Mouse (Mus musculus) neural tube, embryonic 13.5 days (tissue): ENCODE measurements around the gene Lrpap1. TPM values are rescaled to one million over a fixed set of nuclear protein-coding genes. Genes with fewer than 3 reads are reported as not detected.

Source experiments
- ATAC-seq: fragments of 200-750 bp; cut with Nextera tagmentation; 2 replicates; pipeline ENCODE4 v1.8.0; 2017; ENCODE audit warnings: low read depth, mild to moderate bottlenecking, moderate TSS enrichment, moderate library complexity
- H3K27ac ChIP-seq: fragments of 300-500 bp; sonication (generic); replicated peaks from 2 replicates; pipeline ENCODE4 v1.5.1; 2015; ENCODE audit warnings: moderate library complexity, mild to moderate bottlenecking, inconsistent platforms
- H3K27me3 ChIP-seq: fragments of 300-500 bp; sonication (generic); 2 replicates; pipeline ENCODE4 v1.6.1; 2015; ENCODE audit warnings: mild to moderate bottlenecking, inconsistent platforms
- H3K36me3 ChIP-seq: fragments of 300-500 bp; sonication (generic); 2 replicates; pipeline ENCODE4 v1.6.1; 2015; ENCODE audit warnings: mild to moderate bottlenecking, inconsistent platforms
- H3K4me1 ChIP-seq: fragments of 300-500 bp; sonication (generic); replicated peaks from 2 replicates; pipeline ENCODE4 v1.6.1; 2015; ENCODE audit warnings: inconsistent platforms
- H3K4me2 ChIP-seq: fragments of 300-500 bp; sonication (generic); 2 replicates; pipeline ENCODE4 v1.6.1; 2015; ENCODE audit warnings: inconsistent platforms, mild to moderate bottlenecking, moderate library complexity
- H3K4me3 ChIP-seq: fragments of 300-500 bp; sonication (generic); 2 replicates; pipeline ENCODE4 v1.5.1; 2015; ENCODE audit warnings: mild to moderate bottlenecking, inconsistent platforms
- H3K9ac ChIP-seq: fragments of 300-500 bp; sonication (generic); 2 replicates; pipeline ENCODE4 v1.6.1; 2015; ENCODE audit warnings: moderate library complexity, mild to moderate bottlenecking, inconsistent platforms
- H3K9me3 ChIP-seq: fragments of 300-500 bp; sonication (generic); 2 replicates; pipeline ENCODE4 v1.6.1; 2016; ENCODE audit warnings: inconsistent platforms
- WGBS: fragments of 180-500 bp; shearing (Covaris S2); methylation state at CpG from one replicate; pipeline ENCODE4 v1.1.7; 2015; 5-methylcytosine and 5-hydroxymethylcytosine counted together
- polyA plus RNA-seq: library from polyadenylated mRNA; unstranded; fragments of >200 nt; fragmentation: Nextera tagmentation; extraction: Ambion mirVana; gene quantifications from 2 replicates; pipeline ENCODE4 v1.2.1, GENCODE M21; 2015

Gene Lrpap1
- 136 and 148 TPM in 2 replicates for polyA plus RNA-seq

DNA sequence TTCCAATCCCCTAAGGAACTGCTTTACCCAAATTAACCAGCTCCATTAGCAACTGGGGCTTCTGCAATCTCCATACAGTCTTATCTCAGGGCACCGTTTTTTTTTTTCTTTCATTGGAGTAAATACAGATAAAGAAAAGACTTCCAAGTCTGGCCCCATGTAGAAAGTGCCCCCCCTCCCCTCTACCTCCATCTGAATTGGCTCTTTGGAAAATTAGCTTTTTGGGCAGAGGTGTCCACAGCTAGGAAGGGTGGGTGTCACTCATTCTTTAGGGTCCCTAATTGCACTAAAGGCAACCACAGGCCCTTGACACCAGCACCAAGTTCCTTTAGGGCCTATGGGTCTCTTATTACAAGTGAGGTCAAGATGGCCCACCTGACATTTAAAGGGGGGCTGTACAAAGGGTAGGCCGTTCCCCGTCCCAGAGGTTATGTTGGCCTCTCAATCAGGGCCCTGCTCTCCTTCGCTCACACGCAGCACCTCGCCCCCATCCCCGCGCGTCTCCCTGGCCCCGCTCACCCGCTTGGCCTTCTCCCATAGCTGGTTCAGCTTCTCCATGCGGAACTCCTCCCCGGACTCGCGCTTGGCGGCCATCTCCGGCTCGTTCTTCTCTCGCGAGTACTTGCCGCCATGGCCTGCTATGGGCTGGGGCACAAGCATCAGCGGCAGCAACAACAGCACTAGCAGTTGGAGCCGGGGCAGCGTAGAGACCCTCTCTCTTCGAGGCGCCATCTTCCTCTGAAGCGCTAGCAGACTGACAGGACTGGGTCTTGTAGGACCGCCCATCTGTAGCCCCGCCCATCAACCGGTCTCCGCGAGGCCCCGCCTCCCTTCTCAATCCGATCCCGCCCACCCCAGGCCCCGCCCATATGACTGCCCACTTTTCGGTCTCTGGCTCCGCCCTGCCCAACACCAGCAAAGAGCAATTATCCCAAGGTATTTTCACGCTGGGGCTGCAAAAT is at the start of gene Lrpap1:
Lrpap1 (minus strand) TSS at position 807 of the 962 bp plus-strand sequence.
- no peaks in the 10 kb centered on the region for H3K9me3 ChIP-seq
- peaks cover 29% of the 10 kb centered on the region for H3K4me1 ChIP-seq
- ATAC-seq = peak; percentile 96
- H3K36me3 ChIP-seq = peaks cover 24% of the 10 kb centered on the region
- H3K4me2 ChIP-seq = peak within 1 kb of the TSS; percentile 76
- no peaks in the 10 kb centered on the region for H3K27me3 ChIP-seq
- H3K9ac ChIP-seq = peak within 1 kb of the TSS; percentile 82
- WGBS = 1% methylated on average over 39 of the region's 39 CpGs
- peak within 1 kb of the TSS; percentile 85 for H3K27ac ChIP-seq
- H3K4me3 ChIP-seq = peak within 1 kb of the TSS; percentile 64

DNA sequence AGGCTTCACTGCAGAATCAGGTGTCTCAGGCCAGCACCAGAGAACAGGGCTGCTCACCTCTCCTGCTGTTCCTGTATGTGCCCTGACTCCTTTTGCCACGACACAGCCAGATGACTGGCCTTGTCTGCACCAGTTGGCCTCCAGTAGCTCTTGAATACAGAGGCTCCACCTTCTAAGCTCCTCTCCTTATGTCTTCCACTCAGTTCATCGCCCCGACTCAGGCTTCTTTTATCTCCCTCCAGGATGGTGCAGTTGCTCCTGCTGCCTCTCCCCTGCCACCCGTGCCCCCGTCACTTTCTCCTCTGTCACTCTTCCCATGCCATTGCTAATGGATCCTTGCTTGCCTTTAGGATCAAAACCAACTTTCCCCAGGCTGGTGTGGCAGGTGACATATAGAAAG is 44.4 kb upstream of the Lrpap1 start:
- 79% methylated on average over 5 of the region's 5 CpGs for WGBS
- Histone ChIP-seq H3K9ac (no peak overlapping the region), H3K36me3 (no peaks in the 10 kb centered on the region), H3K4me3 (no peak overlapping the region), H3K4me2 (no peak overlapping the region), H3K27me3 (no peaks in the 10 kb centered on the region), H3K9me3 (no peaks in the 10 kb centered on the region), H3K27ac (no peak overlapping the region), H3K4me1 (peaks cover 16% of the 10 kb centered on the region)
- ATAC-seq = no peak

DNA sequence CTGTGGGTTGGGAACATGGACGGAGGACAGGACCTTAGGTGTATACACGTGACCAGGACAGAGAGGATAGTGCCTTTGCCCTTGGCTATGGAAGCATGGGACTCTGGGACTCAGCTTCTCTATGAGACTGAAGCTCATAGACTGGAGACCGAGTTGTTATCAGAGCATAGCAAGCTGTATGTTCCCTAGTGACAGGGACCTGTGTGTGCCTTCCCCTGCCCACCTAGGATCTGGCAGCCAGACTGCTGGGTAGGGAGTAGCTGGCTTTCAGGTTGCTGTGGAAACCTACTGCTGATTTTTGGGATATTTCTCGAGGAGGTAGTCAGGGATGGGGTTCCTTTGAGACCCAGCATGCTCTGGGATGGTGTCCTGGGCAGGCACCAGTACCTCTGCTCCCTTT is 44.0 kb upstream of the Lrpap1 start:
- no peaks in the 10 kb centered on the region for H3K36me3 ChIP-seq
- H3K9me3 ChIP-seq = no peaks in the 10 kb centered on the region
- no peak overlapping the region for H3K9ac ChIP-seq
- no peaks in the 10 kb centered on the region for H3K27me3 ChIP-seq
- 82% methylated on average over 4 of the region's 4 CpGs for WGBS
- no peak for ATAC-seq
- H3K4me1 ChIP-seq = peaks cover 16% of the 10 kb centered on the region
- H3K4me2 ChIP-seq = no peak overlapping the region
- no peak overlapping the region for H3K4me3 ChIP-seq
- no peak overlapping the region for H3K27ac ChIP-seq

DNA sequence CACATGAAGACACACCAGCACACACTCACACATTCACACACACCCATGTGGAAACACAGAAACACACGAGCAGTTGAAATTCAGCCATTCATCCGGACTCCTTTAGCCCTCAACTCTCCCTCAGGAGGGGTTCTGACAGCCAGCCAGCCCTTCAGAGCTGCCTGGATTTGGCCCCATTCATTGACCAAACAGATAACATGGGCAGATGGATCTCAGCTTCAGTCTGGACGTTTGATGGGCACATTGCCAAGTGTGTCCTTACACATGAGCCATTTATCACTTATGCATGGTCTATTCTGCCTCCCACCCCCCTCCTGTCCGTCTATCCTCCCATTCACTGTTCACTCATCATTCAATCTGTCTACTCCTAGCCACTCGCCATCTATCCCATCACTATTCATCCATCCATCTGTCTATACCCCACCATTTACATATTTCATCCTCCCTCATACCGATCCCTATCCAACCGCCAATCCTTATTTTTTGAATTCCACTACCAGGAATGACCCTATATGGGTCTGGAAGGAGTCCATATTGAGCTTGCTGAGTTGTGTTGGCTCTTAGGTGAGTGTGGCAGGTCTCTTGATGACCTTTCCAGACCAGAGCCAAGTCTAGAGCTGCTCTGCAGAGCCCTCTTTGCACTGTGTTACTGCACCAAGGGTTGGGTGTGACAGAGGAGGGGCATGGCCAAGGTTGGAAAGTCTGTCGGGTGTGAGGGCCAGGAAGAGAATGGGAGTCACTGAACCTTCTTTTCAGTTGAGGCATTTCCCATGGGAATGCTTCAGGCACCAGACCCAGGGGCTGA is 42.6 kb upstream of the Lrpap1 start:
- WGBS = 59% methylated on average over 8 of the region's 8 CpGs
- Histone ChIP-seq H3K4me2 (no peak overlapping the region), H3K9me3 (no peaks in the 10 kb centered on the region), H3K4me3 (no peak overlapping the region), H3K27ac (no peak overlapping the region), H3K9ac (peak overlapping the region; percentile 12; the same call in 1 of the 2 replicates), H3K4me1 (peaks cover 23% of the 10 kb centered on the region), H3K36me3 (no peaks in the 10 kb centered on the region), H3K27me3 (no peaks in the 10 kb centered on the region)
- no peak for ATAC-seq

DNA sequence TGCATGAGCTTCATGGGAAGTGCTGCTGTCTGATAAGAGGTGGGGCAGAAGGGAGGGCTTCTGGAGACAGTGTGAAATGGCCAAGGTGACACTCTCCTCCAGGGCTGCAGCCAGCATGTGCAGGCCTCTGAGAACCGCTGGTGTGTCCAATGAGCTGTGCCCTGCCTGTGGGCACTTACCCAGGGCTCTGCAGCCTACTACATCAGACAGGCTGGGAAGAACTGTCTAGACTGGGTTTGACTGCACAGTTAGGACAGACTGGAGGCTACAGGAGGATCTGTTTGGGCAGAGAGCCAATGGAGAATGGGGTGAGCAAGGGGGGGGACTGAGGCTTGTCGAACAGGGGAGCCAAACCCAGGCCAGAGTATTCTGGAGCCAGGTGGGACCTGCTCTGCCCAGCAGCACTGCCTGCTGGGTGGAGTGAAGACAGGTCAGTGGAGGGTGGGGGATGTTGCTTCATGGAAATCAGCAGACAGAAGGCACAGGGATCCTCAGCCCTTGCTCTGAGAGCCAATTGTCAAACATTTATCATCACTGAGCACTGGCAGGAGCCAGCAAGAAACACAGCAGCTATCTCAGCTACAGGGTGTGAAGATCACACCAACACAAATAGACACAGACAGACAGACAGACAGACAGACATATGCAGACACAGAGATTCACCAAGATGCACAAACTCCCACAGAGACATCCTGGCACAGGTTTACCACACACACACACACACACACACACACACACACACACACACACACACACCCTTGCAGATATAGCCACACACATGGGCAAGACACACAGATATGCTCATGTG is 41.8 kb upstream of the Lrpap1 start:
- Histone ChIP-seq H3K4me2 (no peak overlapping the region), H3K9me3 (no peaks in the 10 kb centered on the region), H3K4me1 (peaks cover 28% of the 10 kb centered on the region), H3K9ac (peak overlapping the region; percentile 12; the same call in 1 of the 2 replicates), H3K36me3 (no peaks in the 10 kb centered on the region), H3K27me3 (no peaks in the 10 kb centered on the region), H3K27ac (peak overlapping the region; percentile 34), H3K4me3 (no peak overlapping the region)
- peak; percentile 44; the same call in 1 of the 2 replicates for ATAC-seq
- 34% methylated on average over 2 of the region's 2 CpGs for WGBS

DNA sequence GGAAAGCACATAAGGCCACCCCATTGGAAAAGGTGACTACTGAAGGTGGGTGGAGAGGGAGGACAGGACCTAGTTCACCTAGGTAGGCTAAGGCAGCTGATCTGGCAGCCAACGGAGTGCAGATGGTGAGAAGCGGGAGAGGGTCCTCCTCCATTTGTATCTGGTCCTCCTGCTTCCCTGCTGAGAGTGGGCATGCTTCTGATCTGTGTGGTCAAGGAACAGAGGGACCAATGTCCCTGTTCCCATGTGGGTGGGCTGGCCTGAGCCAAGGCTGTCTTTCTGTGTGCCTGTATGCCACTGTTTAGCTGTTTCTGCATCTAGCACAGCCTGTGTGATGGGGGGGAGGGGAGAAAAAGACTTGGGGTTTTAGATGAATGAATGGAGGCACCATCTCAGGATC is 41.2 kb upstream of the Lrpap1 start:
- H3K27me3 ChIP-seq = no peaks in the 10 kb centered on the region
- WGBS = 74% methylated on average over 2 of the region's 2 CpGs
- H3K27ac ChIP-seq = peak overlapping the region; percentile 34; the same call in 1 of the 2 replicates
- H3K9me3 ChIP-seq = no peaks in the 10 kb centered on the region
- no peak overlapping the region for H3K9ac ChIP-seq
- no peak overlapping the region for H3K4me3 ChIP-seq
- no peaks in the 10 kb centered on the region for H3K36me3 ChIP-seq
- peaks cover 28% of the 10 kb centered on the region for H3K4me1 ChIP-seq
- no peak for ATAC-seq
- H3K4me2 ChIP-seq = no peak overlapping the region

DNA sequence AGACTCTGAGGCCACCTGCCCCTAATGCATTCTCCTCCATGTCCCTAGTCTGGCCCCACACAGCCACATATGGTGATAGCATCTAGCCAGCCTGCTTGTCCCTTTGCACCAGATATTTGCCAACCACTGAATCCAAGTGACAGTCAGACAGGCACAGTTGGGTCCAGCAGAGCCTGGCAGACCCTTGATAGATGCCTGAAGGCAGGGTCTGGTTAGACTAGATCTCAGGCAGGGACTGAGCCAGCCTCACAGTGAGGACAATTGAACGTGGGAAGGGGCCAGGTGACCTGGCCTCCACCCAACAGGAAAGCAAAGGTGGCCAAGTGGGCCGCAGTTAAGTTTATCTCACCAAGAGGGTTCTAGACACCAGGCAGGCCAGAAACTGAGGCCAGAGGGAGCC is 39.1 kb upstream of the Lrpap1 start:
- WGBS = 97% methylated on average over 2 of the region's 2 CpGs
- H3K27me3 ChIP-seq = no peaks in the 10 kb centered on the region

DNA sequence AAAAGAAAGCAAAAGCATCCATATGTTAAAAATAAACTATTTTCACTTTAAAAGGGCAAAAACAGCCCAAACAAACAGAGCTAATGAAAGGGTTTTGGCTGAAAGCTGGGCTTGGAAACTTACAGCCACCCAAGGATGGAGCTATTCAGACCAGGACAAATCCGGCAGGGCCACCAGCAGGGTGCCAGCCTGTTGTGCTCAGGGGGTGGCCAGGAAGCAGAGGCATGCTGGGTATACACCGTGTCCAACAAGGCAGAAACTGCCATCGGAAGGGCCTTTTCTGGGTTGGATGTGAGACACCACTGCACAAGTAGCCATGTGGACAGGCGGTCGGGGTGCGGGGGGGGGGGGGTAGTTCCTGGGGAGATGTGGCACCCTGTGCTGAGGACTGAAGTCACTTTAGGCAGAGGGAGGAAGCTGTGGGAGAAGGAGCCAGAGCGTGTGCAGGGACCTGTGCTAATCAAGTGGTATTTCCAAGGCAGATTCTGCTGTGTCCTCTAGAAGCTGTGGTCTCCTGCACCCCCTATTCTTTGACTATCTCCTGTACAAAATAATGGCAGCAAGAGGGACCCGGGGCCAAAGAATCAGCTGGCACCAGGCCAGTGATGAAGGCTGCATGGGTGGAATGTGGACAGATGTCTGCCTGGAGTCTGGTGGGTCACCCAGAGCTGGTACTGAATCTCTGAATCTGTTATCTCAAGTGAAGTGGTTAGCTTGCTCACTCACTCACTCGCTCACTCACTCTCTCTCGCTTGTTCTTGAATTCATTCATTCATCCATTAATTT is 38.1 kb upstream of the Lrpap1 start:
- 58% methylated on average over 10 of the region's 10 CpGs for WGBS
- H3K27me3 ChIP-seq = no peaks in the 10 kb centered on the region
- ATAC-seq = no peak
- no peaks in the 10 kb centered on the region for H3K36me3 ChIP-seq
- no peaks in the 10 kb centered on the region for H3K9me3 ChIP-seq
- peaks cover 28% of the 10 kb centered on the region for H3K4me1 ChIP-seq
- no peak overlapping the region for H3K27ac ChIP-seq
- no peak overlapping the region for H3K9ac ChIP-seq
- H3K4me2 ChIP-seq = no peak overlapping the region
- H3K4me3 ChIP-seq = no peak overlapping the region

More for the DNA sequence above, 39.1 kb upstream of the Lrpap1 start:
- no peak for ATAC-seq
- no peaks in the 10 kb centered on the region for H3K9me3 ChIP-seq
- H3K4me3 ChIP-seq = no peak overlapping the region
- H3K9ac ChIP-seq = no peak overlapping the region
- no peaks in the 10 kb centered on the region for H3K36me3 ChIP-seq
- no peak overlapping the region for H3K4me2 ChIP-seq
- peaks cover 28% of the 10 kb centered on the region for H3K4me1 ChIP-seq
- no peak overlapping the region for H3K27ac ChIP-seq

DNA sequence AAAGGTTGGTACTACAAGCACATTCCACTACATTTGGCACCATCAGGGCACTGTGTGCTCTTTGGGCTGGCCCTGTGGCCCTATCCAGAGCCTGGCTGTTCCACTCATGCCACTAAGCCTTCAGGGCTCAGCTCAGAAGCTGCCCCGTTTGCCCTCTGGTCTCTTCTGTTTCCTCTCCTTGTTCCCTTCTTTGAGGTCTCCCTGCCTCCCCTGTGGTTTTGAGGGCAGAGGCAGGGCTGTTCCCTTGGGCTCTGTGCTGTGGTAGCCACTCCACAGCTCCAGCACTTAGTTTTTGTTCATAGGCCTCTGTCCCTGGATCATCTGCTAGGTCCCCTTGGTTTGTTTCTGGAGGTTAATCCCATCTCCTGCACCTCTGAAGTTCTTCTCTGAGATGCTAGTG is 37.3 kb upstream of the Lrpap1 start:
- Histone ChIP-seq H3K4me1 (peaks cover 33% of the 10 kb centered on the region), H3K4me3 (no peak overlapping the region), H3K9me3 (no peaks in the 10 kb centered on the region), H3K36me3 (no peaks in the 10 kb centered on the region), H3K4me2 (no peak overlapping the region), H3K27ac (no peak overlapping the region), H3K27me3 (no peaks in the 10 kb centered on the region), H3K9ac (no peak overlapping the region)
- 36% methylated on average over 1 of the region's 1 CpGs for WGBS
- ATAC-seq = no peak

DNA sequence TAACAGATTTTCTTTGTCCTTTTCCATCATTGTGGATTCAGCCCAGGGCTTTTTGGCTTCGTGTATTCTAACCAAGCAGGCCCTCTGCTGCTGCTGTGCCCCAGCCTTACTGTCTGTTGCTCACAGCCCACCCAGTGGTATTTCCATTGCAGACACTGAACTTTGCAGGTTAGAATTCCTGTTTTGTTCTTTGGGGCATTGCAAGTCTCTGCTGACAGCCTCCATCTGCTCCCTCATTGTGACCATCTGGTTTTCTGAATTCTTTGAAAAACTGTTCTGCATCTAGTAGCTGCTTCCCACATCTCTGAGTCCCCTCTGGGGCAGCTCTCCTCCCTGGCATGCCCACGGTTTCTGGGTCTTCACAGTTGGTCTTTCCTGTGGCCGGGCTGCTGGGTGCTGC is 35.8 kb upstream of the Lrpap1 start:
- peaks cover 23% of the 10 kb centered on the region for H3K4me1 ChIP-seq
- H3K9ac ChIP-seq = no peak overlapping the region
- H3K4me2 ChIP-seq = no peak overlapping the region
- H3K27me3 ChIP-seq = no peaks in the 10 kb centered on the region
- no peak for ATAC-seq
- H3K36me3 ChIP-seq = no peaks in the 10 kb centered on the region
- WGBS = 35% methylated on average over 3 of the region's 3 CpGs
- no peak overlapping the region for H3K27ac ChIP-seq
- H3K4me3 ChIP-seq = no peak overlapping the region
- no peaks in the 10 kb centered on the region for H3K9me3 ChIP-seq

DNA sequence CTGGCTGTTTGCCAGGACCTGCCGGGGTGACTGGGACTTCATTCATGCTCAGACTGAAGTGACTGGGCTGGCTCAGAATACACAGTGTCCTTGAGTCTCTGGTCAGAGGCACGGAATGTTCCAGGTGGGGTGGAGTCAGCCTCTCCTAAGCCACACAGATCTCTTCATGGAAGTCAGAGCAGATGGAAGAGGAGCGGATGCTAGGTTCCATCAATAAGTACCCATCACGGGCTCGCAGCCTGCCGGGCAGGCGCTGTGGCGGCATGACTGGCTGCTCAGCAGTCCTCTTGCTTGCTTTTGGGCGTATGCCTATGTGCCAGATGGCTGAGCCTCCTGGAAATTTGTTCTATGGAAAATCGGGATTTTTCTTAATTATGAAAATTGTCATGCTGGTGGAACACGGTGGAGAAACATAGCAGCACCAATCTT is 32.6 kb upstream of the Lrpap1 start:
- 73% methylated on average over 11 of the region's 11 CpGs for WGBS
- H3K9ac ChIP-seq = no peak overlapping the region
- no peaks in the 10 kb centered on the region for H3K9me3 ChIP-seq
- no peak overlapping the region for H3K4me3 ChIP-seq
- H3K27ac ChIP-seq = 0 out of 2 replicates have a peak overlapping the region, but pooled peaks have one; percentile 52
- peaks cover 16% of the 10 kb centered on the region for H3K4me1 ChIP-seq
- no peak overlapping the region for H3K4me2 ChIP-seq
- H3K36me3 ChIP-seq = no peaks in the 10 kb centered on the region
- no peak for ATAC-seq
- no peaks in the 10 kb centered on the region for H3K27me3 ChIP-seq
